Mouse (Mus musculus) splenic B cell, adult 2 months (primary cell): Measurements from ENCODE around the gene Arfgef2.
A peak's percentile ranks its signal among the peaks of the same experiment; 100 is the strongest.

Experiments used
- DNase-seq: peaks from one replicate; pipeline ENCODE4 v3.0.0-alpha.2; 2011; ENCODE audit warnings: low read depth, low spot score
- H3K27me3 ChIP-seq: 2 replicates; pipeline ENCODE4 v1.6.1; 2012; ENCODE audit warnings: mild to moderate bottlenecking, low read length, moderate library complexity, mixed read lengths; ENCODE audit not compliant: control insufficient read depth, poor library complexity, insufficient read depth, severe bottlenecking
- H3K36me3 ChIP-seq: 2 replicates; pipeline ENCODE4 v1.6.1; 2012; ENCODE audit warnings: mild to moderate bottlenecking, low read length, moderate library complexity, mixed read lengths; ENCODE audit not compliant: control insufficient read depth, poor library complexity, insufficient read depth, severe bottlenecking

The Arfgef2 gene

GRCm38 (mm10) chr2:166862505-166862904 lies 57.1 kb downstream of the Arfgef2 start:
- DNase-seq: no peak
- Histone ChIP-seq H3K36me3 (peaks cover 22% of the 10 kb centered on the region), H3K27me3 (no peaks in the 10 kb centered on the region)

- no peak for DNase-seq
- H3K27me3 ChIP-seq: no peaks in the 10 kb centered on the region
Measured at GRCm38 (mm10) chr2:166865476-166865875, 60.1 kb downstream of the Arfgef2 start.

GRCm38 (mm10) chr2:166870271-166870865 lies 65.0 kb downstream of the Arfgef2 start:
- no peaks in the 10 kb centered on the region for H3K27me3 ChIP-seq
- no peak for DNase-seq
- H3K36me3 ChIP-seq: peaks cover 14% of the 10 kb centered on the region

More at GRCm38 (mm10) chr2:166865476-166865875, 60.1 kb downstream of the Arfgef2 start:
- H3K36me3 ChIP-seq: peaks cover 23% of the 10 kb centered on the region

- no peaks in the 10 kb centered on the region for H3K27me3 ChIP-seq
- H3K36me3 ChIP-seq: peaks cover 14% of the 10 kb centered on the region
- no peak for DNase-seq
Measured at GRCm38 (mm10) chr2:166870899-166871298, 65.5 kb downstream of the Arfgef2 start.

- peaks cover 10% of the 10 kb centered on the region for H3K36me3 ChIP-seq
- peak; percentile 57 for DNase-seq
- H3K27me3 ChIP-seq: no peaks in the 10 kb centered on the region
Measured at GRCm38 (mm10) chr2:166874675-166875280, 69.4 kb downstream of the Arfgef2 start.

GRCm38 (mm10) chr2:166875561-166875960 lies 70.2 kb downstream of the Arfgef2 start:
- Histone ChIP-seq H3K36me3 (peaks cover 7% of the 10 kb centered on the region; the same call in 1 of the 2 replicates), H3K27me3 (no peaks in the 10 kb centered on the region)
- DNase-seq: peak; percentile 91

GRCm38 (mm10) chr2:166876331-166876730 lies 70.9 kb downstream of the Arfgef2 start:
- Histone ChIP-seq H3K36me3 (peaks cover 10% of the 10 kb centered on the region; the same call in 1 of the 2 replicates), H3K27me3 (no peaks in the 10 kb centered on the region)
- DNase-seq: peak; percentile 87

GRCm38 (mm10) chr2:166885066-166885465 lies 79.7 kb downstream of the Arfgef2 start:
- Histone ChIP-seq H3K27me3 (no peaks in the 10 kb centered on the region), H3K36me3 (peaks cover 10% of the 10 kb centered on the region)
- no peak for DNase-seq

- Histone ChIP-seq H3K27me3 (no peaks in the 10 kb centered on the region), H3K36me3 (peaks cover 11% of the 10 kb centered on the region)
- no peak for DNase-seq
Measured at GRCm38 (mm10) chr2:166885619-166886018, 80.2 kb downstream of the Arfgef2 start.

GRCm38 (mm10) chr2:166886231-166886630 lies 80.8 kb downstream of the Arfgef2 start:
- Histone ChIP-seq H3K36me3 (peaks cover 9% of the 10 kb centered on the region), H3K27me3 (no peaks in the 10 kb centered on the region)
- DNase-seq: no peak

GRCm38 (mm10) chr2:166887816-166888215 lies 82.4 kb downstream of the Arfgef2 start:
- Histone ChIP-seq H3K36me3 (peaks cover 10% of the 10 kb centered on the region), H3K27me3 (no peaks in the 10 kb centered on the region)
- peak; percentile 45 for DNase-seq

- H3K27me3 ChIP-seq: no peaks in the 10 kb centered on the region
- peak; percentile 52 for DNase-seq
- H3K36me3 ChIP-seq: peaks cover 15% of the 10 kb centered on the region
Measured at GRCm38 (mm10) chr2:166891366-166891880, 86.0 kb downstream of the Arfgef2 start.

GRCm38 (mm10) chr2:166892158-166892680 lies 86.8 kb downstream of the Arfgef2 start:
- no peaks in the 10 kb centered on the region for H3K27me3 ChIP-seq
- no peak for DNase-seq
- H3K36me3 ChIP-seq: peaks cover 15% of the 10 kb centered on the region

- Histone ChIP-seq H3K27me3 (no peaks in the 10 kb centered on the region), H3K36me3 (peaks cover 12% of the 10 kb centered on the region)
- DNase-seq: no peak
Measured at GRCm38 (mm10) chr2:166893036-166893435, 87.6 kb downstream of the Arfgef2 start.

GRCm38 (mm10) chr2:166896368-166896767 lies 91.0 kb downstream of the Arfgef2 start:
- peaks cover 10% of the 10 kb centered on the region; the same call in 1 of the 2 replicates for H3K36me3 ChIP-seq
- no peaks in the 10 kb centered on the region for H3K27me3 ChIP-seq
- DNase-seq: no peak
